10 mouse cellular contexts compared by ENCODE assay signal in the genomic region with DNA sequence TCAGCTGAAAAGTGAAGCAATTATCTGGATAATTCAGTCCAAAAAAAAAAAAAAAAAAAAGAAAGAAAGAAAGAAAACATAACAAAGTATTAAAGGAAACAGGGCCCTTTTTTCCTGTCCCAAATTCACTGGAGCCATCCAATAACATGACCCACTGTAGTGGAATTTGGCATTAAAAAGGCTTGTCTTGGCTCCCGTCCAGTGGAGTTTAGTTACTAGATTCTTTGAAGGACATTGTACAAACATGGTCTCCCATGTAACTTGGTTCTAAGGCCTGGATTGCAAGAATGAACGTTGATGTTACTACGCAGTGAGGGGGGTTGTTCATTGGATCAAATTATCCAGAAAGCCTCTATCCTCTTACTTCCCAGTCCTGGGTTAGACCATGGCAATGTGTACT.
DNase-seq lines count a peak whose midpoint lies in the region; ATAC-seq lines count a peak whose summit lies in the region.
"Had no signal": no experiment of that assay in that cellular context is flagged by ENCODE, and none has a peak within 500 bp of the region (broad histone marks: within the 10 kb centered on the region; RNA-seq: fewer than 3 reads in every experiment).

No protein-coding gene starts in this region.

- no peak overlapping the region for H3K9ac ChIP-seq in heart, embryonic 16.5 days (ENCODE audit: low read length)

- DNase-seq in left cerebral cortex, postnatal 4 days: peak; percentile 17
- DNase-seq in left cerebral cortex, postnatal 36 days (ENCODE audit: low spot score in 2 of 2): no peak
- DNase-seq in adrenal gland, adult 18-20 months (ENCODE audit: low spot score in 2 of 2): peak; percentile 37 to 50
- no peak for DNase-seq in limb, embryonic 10.5 days (ENCODE audit: low spot score)
- no peak for DNase-seq in spleen, postnatal 36 days (ENCODE audit: low spot score in 2 of 2)
- DNase-seq in spleen, postnatal 10 days (ENCODE audit: low spot score in 2 of 2): no peak
- no peak for DNase-seq in T-cell, adult 2 months (ENCODE audit: low spot score)
- DNase-seq: right cerebral cortex, postnatal 14 days had no signal

- no peak overlapping the region for H3K4me3 ChIP-seq in heart, embryonic 16.5 days (ENCODE audit: low read length)
- H3K4me3 ChIP-seq in limb, embryonic 10.5 days: no peak overlapping the region
- H3K4me3 ChIP-seq: erythroblast, embryonic 14.5 days had no signal

- WGBS in heart, embryonic 16.5 days: 57% methylated on average over 3 of the region's 3 CpGs
- WGBS in limb, embryonic 10.5 days: 88% methylated on average over 3 of the region's 3 CpGs

- H3K4me1 ChIP-seq in heart, embryonic 16.5 days (ENCODE audit: control insufficient read depth, insufficient read depth, low read length): peaks cover 29% of the 10 kb centered on the region
- peaks cover 24% of the 10 kb centered on the region for H3K4me1 ChIP-seq in limb, embryonic 10.5 days

- intact Hi-C loops in left cerebral cortex, postnatal 4 days (cut with DNase I): no loop called here
- intact Hi-C loops in left cerebral cortex, postnatal 36 days (cut with DNase I): no loop called here

- 0 out of 2 replicates have a peak overlapping the region, but pooled peaks have one; percentile 18 for H3K27ac ChIP-seq in heart, embryonic 16.5 days (ENCODE audit: low read length)
- H3K27ac ChIP-seq in limb, embryonic 10.5 days: peak overlapping the region; percentile 25; the same call in 1 of the 2 replicates

- H3K27me3 ChIP-seq in heart, embryonic 16.5 days (ENCODE audit: control insufficient read depth, insufficient read depth, low read length): no peaks in the 10 kb centered on the region
- H3K27me3 ChIP-seq in limb, embryonic 10.5 days (ENCODE audit: low read depth, poor library complexity, severe bottlenecking): peaks cover 13% of the 10 kb centered on the region

- no peaks in the 10 kb centered on the region for H3K36me3 ChIP-seq in heart, embryonic 16.5 days (ENCODE audit: control insufficient read depth, insufficient read depth)
- H3K36me3 ChIP-seq in limb, embryonic 10.5 days: no peaks in the 10 kb centered on the region

- no peaks in the 10 kb centered on the region for H3K9me3 ChIP-seq in heart, embryonic 16.5 days (replicated peaks; ENCODE audit: control insufficient read depth, low read length)
- H3K9me3 ChIP-seq in limb, embryonic 10.5 days (replicated peaks): no peaks in the 10 kb centered on the region

- no peak overlapping the region for H3K4me2 ChIP-seq in heart, embryonic 16.5 days (ENCODE audit: low read depth, low read length)

- no peak for ATAC-seq in heart, embryonic 16.5 days (replicated peaks; ENCODE audit: extremely low read depth, insufficient read depth, low FRiP score)

Comparison
In these comparisons a context has a peak if more than half of its experiments do, and no peak if none do; other contexts are left out.
1. DNase-seq: peak in left cerebral cortex, postnatal 4 days (single experiment) and adrenal gland, adult 18-20 months (2 of 2); none in left cerebral cortex, postnatal 36 days (0 of 2), limb, embryonic 10.5 days (single experiment), spleen, postnatal 36 days (0 of 2), spleen, postnatal 10 days (0 of 2) and T-cell, adult 2 months (single experiment).